Mouse (Mus musculus) heart, postnatal 36 days (tissue): Measurements from ENCODE around the gene Tmem110. TPM values are rescaled to one million over a fixed set of nuclear protein-coding genes. Genes with fewer than 3 reads are reported as not detected.

ENCODE experiments used
- DNase-seq, 2 experiments: peaks; one replicate each; pipeline ENCODE4 v3.0.0; 2021 to 2022
- intact Hi-C: fragments of 180-260 bp; cut with DNase I; formaldehyde crosslinking; loops from one replicate; pipeline ENCODE4 v1.15.1; 2025
- total RNA-seq, 2 experiments: library from RNA; stranded (reverse); gene quantifications; 2 replicates each; pipeline ENCODE4 v1.2.3; 2021

Gene Tmem110
- total RNA-seq, 2 experiments from 2014 or later: 7.6 to 9.6 TPM

DNA sequence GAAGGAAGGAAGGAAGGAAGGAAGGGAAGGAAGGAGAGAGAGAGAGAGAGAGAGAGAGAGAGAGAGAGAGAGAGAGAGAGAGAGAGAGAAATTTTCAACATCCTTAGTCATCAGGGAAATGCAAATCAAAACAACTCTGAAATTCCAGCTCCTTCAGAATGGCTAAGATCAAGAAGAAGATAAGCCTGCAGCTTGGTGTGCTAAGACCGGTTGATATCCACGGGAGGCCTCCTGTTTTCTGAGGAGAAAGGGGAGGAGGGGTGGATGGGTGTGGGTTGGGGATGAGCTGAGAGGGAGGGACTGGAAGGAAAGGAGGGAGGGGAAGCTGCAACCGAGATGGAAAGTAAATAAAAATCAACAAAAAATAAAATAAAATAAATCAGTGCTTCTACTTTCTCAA lies 59.9 kb downstream of the Tmem110 start:
- intact Hi-C loops: no loop called here
- DNase-seq: no peak

DNA sequence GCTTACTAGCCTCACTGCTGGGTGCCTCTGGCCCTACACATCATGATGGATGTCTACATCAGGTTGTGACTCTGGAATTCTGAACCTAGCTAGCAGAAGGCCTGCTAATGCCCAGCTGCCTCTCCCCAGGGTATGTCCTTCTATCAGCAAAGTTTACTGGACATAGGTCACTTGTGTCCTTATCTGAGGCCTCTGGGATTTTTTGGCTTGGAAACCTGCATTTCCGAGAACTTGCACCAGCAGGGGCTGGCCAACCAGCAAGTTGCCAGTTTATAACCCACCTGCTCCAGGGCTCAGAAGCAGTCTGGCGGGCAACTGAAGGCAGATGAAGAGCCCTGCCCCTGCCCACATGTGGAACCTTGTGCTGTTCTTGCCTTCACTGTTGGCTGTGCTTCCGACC lies 60.8 kb downstream of the Tmem110 start, which contains the start of gene Itih4:
Gene Itih4 (plus strand): TSS at position 273 of the 400 bp plus-strand sequence.
- intact Hi-C loops: no loop called here

DNA sequence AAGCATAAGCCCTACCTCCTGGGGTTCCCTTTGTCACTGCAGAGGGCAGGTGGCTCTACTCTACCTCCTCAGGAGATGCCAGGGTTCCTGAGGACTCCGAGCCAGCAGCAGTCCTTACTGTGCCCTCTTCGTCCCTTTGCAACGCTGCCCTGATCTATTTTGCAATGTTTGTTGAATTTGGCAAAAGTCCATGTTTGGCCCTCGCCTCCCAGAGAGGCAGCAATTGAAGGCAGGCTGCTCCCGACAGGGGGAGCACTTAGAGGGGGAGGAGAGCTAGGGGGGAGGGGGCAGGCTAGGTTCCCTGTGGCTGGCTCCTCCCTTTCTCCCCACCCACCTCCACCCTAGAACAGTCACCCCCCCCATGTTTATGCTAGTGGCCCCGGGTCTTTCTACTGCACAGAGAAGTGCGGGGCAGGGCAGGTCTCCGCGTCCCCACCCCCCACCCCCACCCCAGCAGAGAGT lies 62.9 kb downstream of the Tmem110 start:
- DNase-seq: peak; percentile 57 to 63
- intact Hi-C loops: no loop called here

More for the DNA sequence above, 60.8 kb downstream of the Tmem110 start, which contains the start of gene Itih4:
- no peak for DNase-seq

GRCm38 (mm10) chr14:30899972-30900371 lies 74.6 kb downstream of the Tmem110 start:
- intact Hi-C loops: no loop called here
- no peak for DNase-seq

DNA sequence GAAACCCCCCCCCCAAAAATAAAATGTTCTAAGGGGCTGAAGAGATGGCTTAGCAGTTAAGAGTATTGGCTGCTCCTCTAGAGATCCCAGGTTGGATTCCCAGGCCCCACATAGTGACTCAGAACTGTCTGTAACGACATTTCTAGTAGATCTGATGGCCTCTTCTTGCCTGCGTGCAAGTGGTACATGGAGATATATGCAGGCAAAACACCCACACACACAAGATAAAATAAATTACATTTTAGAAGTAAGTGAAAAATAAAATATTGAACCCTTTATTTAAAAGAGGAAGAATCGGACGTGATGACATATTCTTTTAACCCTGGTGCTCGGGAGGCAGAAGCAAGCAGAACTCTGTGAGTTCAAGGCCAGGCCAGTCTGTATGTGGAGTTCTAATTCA lies 77.2 kb downstream of the Tmem110 start:
- DNase-seq: no peak
- intact Hi-C loops: no loop called here

GRCm38 (mm10) chr14:30903036-30903435 lies 77.6 kb downstream of the Tmem110 start:
- no peak for DNase-seq
- intact Hi-C loops: no loop called here

- DNase-seq: no peak
- intact Hi-C loops: no loop called here
Measured at GRCm38 (mm10) chr14:30904307-30904706, 78.9 kb downstream of the Tmem110 start.

- intact Hi-C loops: no loop called here
- no peak for DNase-seq
Measured at GRCm38 (mm10) chr14:30906001-30906400, 80.6 kb downstream of the Tmem110 start.

GRCm38 (mm10) chr14:30907814-30908265 lies 82.5 kb downstream of the Tmem110 start:
- intact Hi-C loops: no loop called here
- DNase-seq: no peak

- intact Hi-C loops: no loop called here
Measured at GRCm38 (mm10) chr14:30911141-30911540, 85.8 kb downstream of the Tmem110 start.

GRCm38 (mm10) chr14:30912641-30913040 lies 87.3 kb downstream of the Tmem110 start:
- no peak for DNase-seq
- intact Hi-C loops: no loop called here

More at GRCm38 (mm10) chr14:30911141-30911540, 85.8 kb downstream of the Tmem110 start:
- no peak for DNase-seq

DNA sequence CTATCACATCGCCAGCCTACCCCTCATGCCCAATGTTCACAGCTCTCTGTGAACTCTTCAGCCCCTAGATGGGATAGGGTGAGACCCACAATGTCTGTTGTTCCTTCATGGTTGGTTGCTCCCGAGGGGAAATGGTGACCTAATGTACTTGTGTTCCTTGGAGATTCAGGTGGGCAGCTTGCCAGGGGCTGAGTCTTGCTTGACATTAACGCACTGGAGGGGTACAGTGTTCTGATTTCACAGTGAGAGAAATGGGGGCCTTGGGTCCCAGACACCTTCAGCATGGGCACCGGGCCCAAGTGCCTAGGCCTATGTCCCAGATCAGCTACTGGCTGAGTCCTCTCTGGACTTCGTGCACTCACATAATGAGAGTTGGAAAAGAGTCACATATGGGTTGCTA lies 88.0 kb downstream of the Tmem110 start:
- DNase-seq: peak in 1 of 2 experiments; percentile 13
- intact Hi-C loops: no loop called here

DNA sequence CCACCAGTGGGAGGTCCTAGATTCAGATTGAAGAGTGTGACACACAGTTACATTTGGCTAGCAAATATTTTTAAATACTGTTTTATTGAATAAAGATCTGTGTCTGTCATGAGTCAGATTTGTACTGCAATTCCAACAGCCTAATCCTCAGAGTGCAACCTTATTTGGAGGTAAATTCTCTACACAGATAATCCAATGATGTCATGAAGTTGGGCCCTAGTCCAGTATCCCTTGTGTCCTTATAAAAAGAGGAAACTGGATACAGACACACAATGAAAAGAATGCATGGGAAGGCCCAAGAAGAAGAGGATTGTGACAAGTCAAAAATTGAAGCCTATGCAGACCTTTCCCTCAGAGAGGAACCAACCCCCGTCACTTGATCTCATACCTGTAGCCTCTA lies 91.1 kb downstream of the Tmem110 start:
- no peak for DNase-seq
- intact Hi-C loops: no loop called here

DNA sequence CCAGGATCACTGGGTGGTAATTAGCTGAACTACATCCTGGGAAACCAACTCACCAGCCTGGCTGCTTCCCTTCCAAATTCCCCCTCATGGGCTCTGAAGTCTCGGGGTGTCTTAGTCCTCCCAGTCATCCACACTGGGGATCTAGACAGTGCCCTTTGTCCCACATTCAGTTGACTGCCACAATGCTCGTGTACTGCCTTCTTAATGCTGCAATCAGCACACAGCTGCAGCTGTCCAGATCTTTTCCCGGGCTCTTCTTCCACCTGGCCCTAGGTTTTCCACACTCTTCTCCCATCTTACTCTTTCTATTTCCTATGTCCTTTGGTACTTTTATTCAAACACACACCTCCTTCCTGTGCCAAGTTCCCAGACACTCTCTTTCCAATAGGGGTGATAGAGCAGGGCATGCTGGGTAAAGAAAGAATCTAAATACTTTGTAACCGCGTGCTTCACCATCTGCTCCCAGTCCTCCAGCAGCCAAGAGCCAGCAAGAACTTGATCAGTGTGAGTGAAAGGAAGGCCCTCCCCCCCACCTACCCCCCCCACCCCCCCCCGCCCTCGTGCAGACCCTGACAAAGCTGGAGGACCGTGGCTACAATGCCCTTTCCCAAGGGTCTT lies 96.8 kb downstream of the Tmem110 start:
- intact Hi-C loops: no loop called here
- DNase-seq: no peak

GRCm38 (mm10) chr14:30923375-30924105 lies 98.2 kb downstream of the Tmem110 start, which contains the start of gene Itih3:
Itih3 (minus strand) TSS chr14:30923760.
- no peak for DNase-seq
- intact Hi-C loops: no loop called here

- intact Hi-C loops: no loop called here
- no peak for DNase-seq
Measured at GRCm38 (mm10) chr14:30925492-30925891, 100.1 kb downstream of the Tmem110 start.

Other genes with a start within 250 kb of the Tmem110 start
- gene Prkcd, start 199.4 kb upstream of the Tmem110 start, total RNA-seq: 10 to 100 TPM; 10.5 to 14.3 TPM
- 1 to 10 TPM; 6.8 to 7.4 TPM for gene Rft1, start 171.2 kb upstream of the Tmem110 start, total RNA-seq
- 10 to 100 TPM; 11.1 to 13.4 TPM for gene Sfmbt1, start 110.7 kb upstream of the Tmem110 start, total RNA-seq
- gene Mustn1, start 53.6 kb downstream of the Tmem110 start, total RNA-seq: 10 to 100 TPM; 12.7 to 16.5 TPM
- gene Itih4, start 60.9 kb downstream of the Tmem110 start, total RNA-seq: 1 to 10 TPM; 5.5 to 7.4 TPM
- 1 to 10 TPM in 1 of 2 experiments, under 1 TPM in 1; 0.73 to 1.2 TPM for gene Itih3, start 98.2 kb downstream of the Tmem110 start, total RNA-seq
- gene Itih1, start 117.7 kb downstream of the Tmem110 start, total RNA-seq: not detected
- gene Nek4, start 125.8 kb downstream of the Tmem110 start, total RNA-seq: 1 to 10 TPM; 4.6 TPM
- 10 to 100 TPM; 21.8 to 26.0 TPM for gene Glt8d1, start 175.8 kb downstream of the Tmem110 start, total RNA-seq
- 100 to 1,000 TPM; 136 to 141 TPM for gene Spcs1, start 176.1 kb downstream of the Tmem110 start, total RNA-seq
- gene Pbrm1, start 193.5 kb downstream of the Tmem110 start, total RNA-seq: 10 to 100 TPM; 49.9 to 53.8 TPM
- gene Gnl3, start 193.6 kb downstream of the Tmem110 start, total RNA-seq: 10 to 100 TPM; 21.6 to 24.2 TPM